Mouse (Mus musculus) kidney, adult 2 months (tissue): ENCODE measurements around the gene Mylk3.

Experiments
- CTCF ChIP-seq: fragments of 200-500 bp; conservative IDR thresholded peaks from 2 replicates; pipeline ENCODE4 v1.5.1; 2011; ENCODE audit warnings: low read depth, mild to moderate bottlenecking, control low read depth, low read length, moderate library complexity, mixed read lengths; ENCODE audit not compliant: insufficient read depth, insufficient read length
- POLR2A ChIP-seq: fragments of 200-500 bp; IDR thresholded peaks from one replicate; pipeline ENCODE4 v1.6.1; 2011; ENCODE audit warnings: low read depth, low read length, control low read depth

DNA sequence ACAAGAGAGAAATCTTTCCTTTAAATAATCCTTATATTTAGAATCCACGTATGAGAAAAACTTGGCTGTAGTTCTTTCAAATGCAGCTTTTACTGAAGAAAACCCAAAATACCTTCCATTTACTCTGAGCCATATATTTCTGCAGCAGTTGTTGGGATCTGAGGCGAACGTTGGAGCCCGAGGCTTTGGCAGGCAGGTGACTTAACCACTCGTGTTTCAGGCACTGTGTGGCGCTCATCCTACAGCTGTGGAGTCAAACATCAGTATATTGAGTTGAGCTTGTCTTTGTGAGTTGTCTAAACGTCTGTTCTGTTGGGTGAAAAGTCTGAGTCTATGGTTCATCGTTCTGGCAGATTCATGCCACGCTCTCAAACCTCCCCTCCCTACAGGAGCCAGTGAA lies 59.1 kb downstream of the Mylk3 start:
- TF ChIP-seq CTCF (no peak), POLR2A (no peak)
